Mouse (Mus musculus): Measurements from ENCODE around the gene Scn7a. TPM values are rescaled to one million over a fixed set of nuclear protein-coding genes. Genes with fewer than 3 reads are reported as not detected.

The Scn7a gene
- 0.36 and 1.6 TPM in 2 replicates for polyA plus RNA-seq (2015; fragmentation: Nextera tagmentation; extraction: Ambion mirVana)

DNA sequence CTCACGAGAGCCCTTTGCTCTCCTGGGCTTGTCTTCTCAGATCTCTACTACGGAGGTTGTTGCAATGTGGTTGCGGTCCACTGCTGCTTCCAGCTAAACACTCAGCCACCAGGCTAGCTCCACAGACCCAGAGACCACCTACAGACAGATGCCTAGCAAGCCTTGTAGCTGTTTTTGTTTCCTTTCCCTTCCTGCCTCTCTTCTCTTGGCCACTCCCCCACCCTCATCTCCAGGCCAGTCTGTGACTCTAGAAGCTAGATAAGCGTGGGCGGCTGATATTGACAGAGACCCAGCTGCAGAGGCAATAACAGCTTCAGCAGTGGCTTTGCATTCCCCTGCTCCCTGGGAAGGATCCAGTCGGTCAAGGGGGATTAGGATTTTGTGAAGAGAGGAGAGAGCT lies at the start of gene Scn7a:
Scn7a (minus strand) TSS at position 150 of the 400 bp plus-strand sequence.
- Histone ChIP-seq H3K4me2 (no peak within 1 kb of the TSS), H3K9me3 (no peaks in the 10 kb centered on the region), H3K27ac (replicated peaks) (no peak within 1 kb of the TSS), H3K27me3 (no peaks in the 10 kb centered on the region), H3K4me3 (no peak within 1 kb of the TSS), H3K9ac (no peak within 1 kb of the TSS), H3K4me1 (replicated peaks) (no peaks in the 10 kb centered on the region), H3K36me3 (no peaks in the 10 kb centered on the region)
- WGBS = 44% methylated on average over 6 of the region's 6 CpGs
- no peak for ATAC-seq (ENCODE audit: low FRiP score, low read depth)

DNA sequence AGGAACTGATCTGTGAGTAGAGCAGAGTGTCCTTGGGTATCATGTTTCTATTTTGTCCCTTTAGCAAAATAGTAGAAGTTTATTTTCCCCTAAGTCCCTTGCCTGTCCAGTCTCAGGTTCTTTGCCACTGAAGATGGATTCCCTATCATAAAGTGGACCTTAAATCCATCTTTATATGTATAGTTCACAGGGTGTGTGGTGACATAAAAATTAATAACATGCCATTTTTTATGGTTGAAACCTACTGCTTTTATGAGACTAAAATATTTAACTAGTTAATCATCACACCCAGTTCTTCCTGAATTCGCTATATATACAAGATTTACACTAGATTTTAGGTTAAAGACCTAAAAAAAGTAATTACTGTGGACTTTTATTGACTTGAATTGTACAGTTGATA lies 43.0 kb upstream of the Scn7a start:
- no peak overlapping the region for H3K4me2 ChIP-seq
- H3K9me3 ChIP-seq = no peaks in the 10 kb centered on the region
- no peak overlapping the region for H3K9ac ChIP-seq
- H3K36me3 ChIP-seq = no peaks in the 10 kb centered on the region
- WGBS = 88% methylated on average over 1 of the region's 1 CpGs
- H3K4me1 ChIP-seq (replicated peaks) = no peaks in the 10 kb centered on the region
- H3K27me3 ChIP-seq = no peaks in the 10 kb centered on the region
- no peak overlapping the region for H3K4me3 ChIP-seq
- no peak for ATAC-seq (ENCODE audit: low FRiP score, low read depth)
- no peak overlapping the region for H3K27ac ChIP-seq (replicated peaks)

DNA sequence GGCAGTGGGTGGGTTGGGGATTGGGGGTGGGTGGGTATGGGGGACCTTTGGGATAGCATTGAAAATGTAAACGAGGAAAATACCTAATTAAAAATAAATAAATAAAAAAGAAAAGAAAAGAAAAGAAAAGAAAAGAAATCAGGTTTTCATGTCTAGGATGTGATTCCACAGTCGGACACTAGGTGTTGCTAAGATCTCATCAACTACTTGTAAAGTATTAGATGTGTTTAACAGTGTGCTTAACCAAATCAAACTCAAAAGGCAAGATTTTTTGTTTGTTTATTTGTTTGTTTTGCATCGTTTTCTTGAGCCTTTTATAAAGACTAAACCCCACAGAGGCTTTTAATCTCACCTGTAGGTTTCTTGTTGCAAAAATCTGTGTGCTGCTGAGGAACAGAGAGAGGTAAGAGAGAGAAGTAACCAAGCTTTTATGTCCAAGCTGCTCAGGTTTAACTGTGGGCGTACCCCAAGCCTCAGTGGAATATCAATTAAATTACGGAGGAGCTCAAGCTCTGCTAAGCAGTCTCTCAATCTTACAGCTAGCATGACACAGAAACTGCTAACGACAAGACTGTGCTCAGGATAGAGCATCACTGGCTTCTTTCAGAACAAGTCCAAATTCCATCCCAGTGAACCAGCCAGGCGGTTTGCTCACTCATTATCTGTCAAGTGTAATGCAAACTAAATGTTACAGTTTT lies 35.3 kb upstream of the Scn7a start:
- Histone ChIP-seq H3K4me2 (no peak overlapping the region), H3K4me1 (replicated peaks) (0 out of 2 replicates have a peak, but pooled peaks cover 3% of the 10 kb centered on the region), H3K27me3 (no peaks in the 10 kb centered on the region), H3K9me3 (no peaks in the 10 kb centered on the region), H3K4me3 (no peak overlapping the region), H3K9ac (no peak overlapping the region), H3K36me3 (no peaks in the 10 kb centered on the region), H3K27ac (replicated peaks) (no peak overlapping the region)
- ATAC-seq (ENCODE audit: low FRiP score, low read depth) = peak; percentile 27; the same call in 1 of the 2 replicates
- WGBS = 41% methylated on average over 7 of the region's 7 CpGs

DNA sequence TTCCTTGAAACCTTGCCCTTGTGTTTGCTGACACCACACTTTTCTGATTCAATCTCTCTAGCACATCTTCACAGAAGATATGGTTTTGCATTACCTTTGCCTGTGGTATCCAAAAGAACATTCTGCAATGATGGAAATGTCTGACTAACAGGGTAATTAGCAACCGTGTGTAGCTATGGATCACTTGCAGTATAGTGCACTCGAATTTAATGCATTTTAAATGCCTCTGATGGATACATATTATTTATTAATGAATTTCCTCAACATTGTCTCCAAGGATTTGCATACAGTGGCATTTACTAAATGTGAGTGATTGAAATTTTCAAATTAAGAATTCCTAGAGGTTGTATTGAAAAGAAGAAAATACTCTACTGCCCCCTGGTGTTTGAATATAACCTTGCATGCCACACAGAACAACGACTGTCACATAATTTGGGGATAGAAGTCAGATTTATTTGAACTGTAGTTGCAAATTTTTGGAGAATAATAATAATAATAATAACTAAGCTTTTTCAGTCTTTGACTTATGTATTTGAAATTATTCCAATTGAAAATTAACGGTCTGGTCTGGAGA lies 15.0 kb upstream of the Scn7a start:
- Histone ChIP-seq H3K27ac (replicated peaks) (no peak overlapping the region), H3K36me3 (no peaks in the 10 kb centered on the region), H3K4me2 (no peak overlapping the region), H3K27me3 (no peaks in the 10 kb centered on the region), H3K4me1 (replicated peaks) (no peaks in the 10 kb centered on the region), H3K4me3 (no peak overlapping the region), H3K9ac (no peak overlapping the region), H3K9me3 (no peaks in the 10 kb centered on the region)
- ATAC-seq (ENCODE audit: low FRiP score, low read depth) = no peak
- 41% methylated on average over 4 of the region's 4 CpGs for WGBS

DNA sequence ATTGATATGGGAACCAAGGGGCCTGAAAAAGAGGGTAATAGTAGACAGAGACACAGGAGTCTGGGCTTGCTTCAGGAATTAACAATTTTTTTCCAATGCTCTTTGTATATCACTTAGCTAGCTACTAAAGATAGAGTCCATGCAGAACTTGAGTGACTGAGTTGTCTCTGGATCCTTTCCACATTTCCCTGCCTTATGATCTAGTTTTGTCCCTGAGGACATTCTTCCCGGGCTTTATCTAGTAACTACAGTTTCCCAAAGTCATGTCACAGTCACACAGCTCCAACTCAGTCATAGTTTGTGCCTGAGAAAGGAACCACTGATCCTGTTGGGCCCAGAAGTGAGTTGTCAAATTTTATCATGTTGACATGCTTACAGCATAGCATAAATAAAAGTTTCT lies 12.8 kb upstream of the Scn7a start:
- no peak overlapping the region for H3K27ac ChIP-seq (replicated peaks)
- H3K36me3 ChIP-seq = no peaks in the 10 kb centered on the region
- no peak for ATAC-seq (ENCODE audit: low FRiP score, low read depth)
- H3K9me3 ChIP-seq = no peaks in the 10 kb centered on the region
- H3K27me3 ChIP-seq = no peaks in the 10 kb centered on the region
- no peak overlapping the region for H3K4me2 ChIP-seq
- no peaks in the 10 kb centered on the region for H3K4me1 ChIP-seq (replicated peaks)
- no peak overlapping the region for H3K9ac ChIP-seq
- H3K4me3 ChIP-seq = no peak overlapping the region
- WGBS = 83% methylated on average over 1 of the region's 1 CpGs

DNA sequence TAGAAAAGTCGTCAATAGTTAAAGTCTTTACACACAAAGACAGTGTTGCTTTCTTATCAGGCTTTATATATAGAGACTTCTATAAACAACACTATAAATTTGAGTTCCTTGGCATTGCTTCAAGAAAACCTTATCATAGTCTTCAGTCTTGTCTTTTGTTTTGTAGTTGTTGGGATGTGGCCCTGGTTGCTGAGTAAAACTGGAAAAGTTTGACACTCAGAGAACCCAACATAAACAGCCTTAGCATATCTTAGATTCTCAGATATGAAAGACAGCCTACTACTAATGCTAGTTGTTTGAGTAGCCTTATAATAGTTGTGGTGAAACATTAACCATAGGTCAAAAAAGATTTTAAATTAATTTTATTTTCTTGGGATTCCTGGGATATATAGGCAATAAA lies 6.9 kb upstream of the Scn7a start:
- no peak overlapping the region for H3K4me2 ChIP-seq
- no peaks in the 10 kb centered on the region for H3K27me3 ChIP-seq
- no peaks in the 10 kb centered on the region for H3K9me3 ChIP-seq
- no peak for ATAC-seq (ENCODE audit: low FRiP score, low read depth)
- 87% methylated on average over 1 of the region's 1 CpGs for WGBS
- H3K4me3 ChIP-seq = no peak overlapping the region
- H3K4me1 ChIP-seq (replicated peaks) = no peaks in the 10 kb centered on the region
- H3K9ac ChIP-seq = no peak overlapping the region
- no peak overlapping the region for H3K27ac ChIP-seq (replicated peaks)
- H3K36me3 ChIP-seq = no peaks in the 10 kb centered on the region

DNA sequence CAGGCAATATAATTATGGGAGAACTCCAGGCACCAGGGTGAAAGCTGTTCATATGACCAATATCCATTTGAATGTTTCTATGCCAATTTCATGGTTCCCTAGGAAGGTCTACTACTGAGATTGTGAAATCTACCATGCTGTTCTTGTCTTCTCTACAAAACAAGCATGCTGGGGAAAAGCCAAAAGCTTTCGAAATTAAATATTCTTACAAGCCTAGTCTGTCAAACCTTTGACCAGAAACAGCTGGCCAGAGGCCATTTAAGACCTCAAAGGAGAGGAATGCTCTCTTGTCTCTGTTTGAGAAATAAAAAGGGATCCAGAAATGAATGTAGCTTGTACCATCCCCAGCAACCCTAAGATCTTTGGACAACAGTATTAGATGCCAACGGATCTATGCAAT lies 3.8 kb downstream of the Scn7a start:
- Histone ChIP-seq H3K27me3 (no peaks in the 10 kb centered on the region), H3K27ac (replicated peaks) (no peak overlapping the region), H3K9ac (no peak overlapping the region), H3K4me2 (no peak overlapping the region), H3K36me3 (no peaks in the 10 kb centered on the region), H3K4me1 (replicated peaks) (no peaks in the 10 kb centered on the region), H3K9me3 (no peaks in the 10 kb centered on the region), H3K4me3 (no peak overlapping the region)
- no peak for ATAC-seq (ENCODE audit: low FRiP score, low read depth)
- 77% methylated on average over 2 of the region's 2 CpGs for WGBS

DNA sequence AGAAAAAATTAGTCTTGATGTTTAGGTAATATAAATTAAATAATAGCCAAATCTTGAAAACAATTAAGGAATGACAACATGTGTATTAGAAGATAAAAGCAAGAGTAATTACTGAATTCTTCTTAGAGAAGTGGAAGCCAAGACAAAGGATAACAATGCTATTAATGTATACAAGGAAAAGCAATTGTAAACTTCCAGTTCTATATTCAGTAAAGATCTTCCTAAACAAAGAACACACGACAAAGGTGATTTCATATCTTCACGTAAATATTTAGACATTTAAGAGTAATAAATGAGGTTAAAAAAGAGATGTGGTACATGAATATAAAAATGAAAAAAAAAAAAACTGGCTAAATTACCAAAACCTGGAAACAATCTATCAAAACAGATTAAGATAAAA lies 16.7 kb downstream of the Scn7a start:
- WGBS = 82% methylated on average over 2 of the region's 2 CpGs
- Histone ChIP-seq H3K4me3 (no peak overlapping the region), H3K9me3 (no peaks in the 10 kb centered on the region), H3K4me2 (no peak overlapping the region), H3K4me1 (replicated peaks) (no peaks in the 10 kb centered on the region), H3K27ac (replicated peaks) (no peak overlapping the region), H3K27me3 (no peaks in the 10 kb centered on the region), H3K9ac (no peak overlapping the region), H3K36me3 (no peaks in the 10 kb centered on the region)
- ATAC-seq (ENCODE audit: low FRiP score, low read depth) = no peak

DNA sequence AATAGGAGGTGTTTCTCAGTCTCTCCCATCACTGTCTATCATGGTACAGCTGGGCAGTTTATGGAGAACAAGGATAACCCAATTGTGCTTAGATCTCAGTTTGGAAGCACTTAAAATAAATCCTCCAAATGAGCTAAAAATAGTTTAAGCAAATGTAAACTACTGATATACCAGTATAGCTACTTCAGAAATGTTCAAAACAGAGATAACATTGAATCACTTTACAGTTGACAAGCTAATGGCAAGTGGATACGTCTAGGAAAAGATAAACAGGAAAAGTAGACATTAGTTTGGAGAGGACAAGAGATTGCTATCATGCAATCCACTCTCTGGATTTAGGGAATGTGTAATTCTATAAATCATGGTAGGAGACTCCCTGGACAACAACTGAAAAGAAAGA lies 19.5 kb downstream of the Scn7a start:
- no peaks in the 10 kb centered on the region for H3K4me1 ChIP-seq (replicated peaks)
- H3K27me3 ChIP-seq = no peaks in the 10 kb centered on the region
- H3K9ac ChIP-seq = no peak overlapping the region
- no peaks in the 10 kb centered on the region for H3K36me3 ChIP-seq
- H3K9me3 ChIP-seq = no peaks in the 10 kb centered on the region
- H3K4me3 ChIP-seq = no peak overlapping the region
- WGBS = 76% methylated on average over 1 of the region's 1 CpGs
- no peak for ATAC-seq (ENCODE audit: low FRiP score, low read depth)
- H3K4me2 ChIP-seq = no peak overlapping the region
- no peak overlapping the region for H3K27ac ChIP-seq (replicated peaks)

DNA sequence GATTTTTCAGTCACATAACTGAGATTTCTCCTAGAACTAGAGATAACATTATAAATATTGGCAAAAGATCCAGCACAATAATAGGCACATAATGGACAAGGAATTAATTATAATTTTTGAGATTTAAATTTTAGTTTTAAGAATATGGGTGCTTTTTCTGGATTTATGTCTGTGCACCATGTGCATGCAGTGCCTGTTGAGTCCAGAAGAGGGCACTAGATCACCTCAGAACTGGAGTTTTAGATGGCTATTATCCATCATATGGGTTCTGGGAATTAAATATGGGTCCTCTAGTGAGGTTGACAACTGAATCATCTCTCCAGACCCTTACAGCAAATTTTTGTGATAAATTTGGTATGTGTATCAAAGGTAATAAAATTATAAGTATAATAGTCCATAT lies 21.8 kb downstream of the Scn7a start:
- Histone ChIP-seq H3K27me3 (no peaks in the 10 kb centered on the region), H3K4me3 (no peak overlapping the region), H3K36me3 (no peaks in the 10 kb centered on the region), H3K9ac (no peak overlapping the region), H3K27ac (replicated peaks) (no peak overlapping the region), H3K4me1 (replicated peaks) (no peaks in the 10 kb centered on the region), H3K9me3 (no peaks in the 10 kb centered on the region), H3K4me2 (no peak overlapping the region)
- ATAC-seq (ENCODE audit: low FRiP score, low read depth) = no peak

DNA sequence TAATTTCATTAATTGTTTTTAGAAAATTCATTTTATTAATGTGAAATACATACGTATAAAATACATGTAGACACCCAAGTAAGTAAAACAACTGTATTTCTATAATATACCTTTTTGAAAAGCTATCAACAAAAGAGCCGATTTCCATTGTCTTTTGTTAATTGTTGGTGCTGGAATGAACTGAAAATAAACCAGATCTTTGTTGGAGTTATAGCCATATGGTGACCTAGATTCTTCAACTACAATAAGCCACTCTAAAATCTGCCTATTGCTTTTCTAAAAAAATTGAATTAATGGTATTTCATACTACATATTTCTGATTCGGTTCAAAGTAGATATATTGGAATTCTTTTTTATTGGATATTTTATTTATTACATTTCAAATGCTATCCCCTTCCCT lies 56.7 kb downstream of the Scn7a start:
- no peak overlapping the region for H3K4me3 ChIP-seq
- no peak for ATAC-seq (ENCODE audit: low FRiP score, low read depth)
- H3K36me3 ChIP-seq = no peaks in the 10 kb centered on the region
- no peak overlapping the region for H3K4me2 ChIP-seq
- WGBS = 94% methylated on average over 3 of the region's 3 CpGs
- H3K9ac ChIP-seq = no peak overlapping the region
- H3K9me3 ChIP-seq = no peaks in the 10 kb centered on the region
- H3K4me1 ChIP-seq (replicated peaks) = no peaks in the 10 kb centered on the region
- H3K27ac ChIP-seq (replicated peaks) = no peak overlapping the region
- H3K27me3 ChIP-seq = no peaks in the 10 kb centered on the region

DNA sequence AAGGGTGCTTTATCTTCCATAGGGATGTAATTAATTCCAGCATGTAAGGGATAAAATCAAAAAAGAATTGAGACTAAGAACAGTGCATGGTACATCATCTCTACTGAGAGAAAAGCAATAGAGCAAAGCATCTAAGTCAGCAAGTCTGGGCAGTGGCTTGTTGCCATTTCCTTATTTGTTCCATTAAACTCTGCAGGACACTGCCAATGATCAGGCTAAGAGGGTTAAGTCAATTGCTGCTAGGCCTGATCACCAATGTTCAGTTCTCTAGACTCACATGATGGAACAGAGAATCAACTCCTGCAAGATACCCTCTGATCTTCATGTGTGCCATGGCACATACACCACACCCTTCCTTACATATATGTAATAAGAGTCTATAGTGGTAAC lies 57.1 kb downstream of the Scn7a start:
- H3K9me3 ChIP-seq = no peaks in the 10 kb centered on the region
- ATAC-seq (ENCODE audit: low FRiP score, low read depth) = no peak
- no peaks in the 10 kb centered on the region for H3K4me1 ChIP-seq (replicated peaks)
- no peak overlapping the region for H3K4me3 ChIP-seq
- H3K27me3 ChIP-seq = no peaks in the 10 kb centered on the region
- no peaks in the 10 kb centered on the region for H3K36me3 ChIP-seq
- no peak overlapping the region for H3K27ac ChIP-seq (replicated peaks)
- no peak overlapping the region for H3K9ac ChIP-seq
- no peak overlapping the region for H3K4me2 ChIP-seq
